Mouse (Mus musculus) hindbrain, embryonic 13.5 days (tissue): ENCODE data around the gene Zfand2a. TPM values are rescaled to one million over a fixed set of nuclear protein-coding genes. Genes with fewer than 3 reads are reported as not detected.

Experiments used
- ATAC-seq: fragments of 200-750 bp; cut with Nextera tagmentation; 2 replicates; pipeline ENCODE4 v1.8.0; 2017; ENCODE audit warnings: moderate TSS enrichment; ENCODE audit not compliant: low FRiP score
- H3K27ac ChIP-seq: fragments of 300-500 bp; sonication (generic); 2 replicates; pipeline ENCODE4 v1.5.1; 2015; ENCODE audit warnings: inconsistent platforms, mild to moderate bottlenecking, moderate library complexity
- H3K27me3 ChIP-seq: fragments of 300-500 bp; sonication (generic); 2 replicates; pipeline ENCODE4 v1.6.1; 2015; ENCODE audit warnings: mild to moderate bottlenecking, inconsistent platforms
- H3K36me3 ChIP-seq: fragments of 300-500 bp; sonication (generic); 2 replicates; pipeline ENCODE4 v1.6.1; 2015; ENCODE audit warnings: mild to moderate bottlenecking, inconsistent platforms
- H3K4me1 ChIP-seq: fragments of 300-500 bp; sonication (generic); replicated peaks from 2 replicates; pipeline ENCODE4 v1.6.1; 2015; ENCODE audit warnings: inconsistent platforms
- H3K4me2 ChIP-seq: fragments of 300-500 bp; sonication (generic); 2 replicates; pipeline ENCODE4 v1.6.1; 2015; ENCODE audit warnings: inconsistent platforms, mild to moderate bottlenecking, moderate library complexity
- H3K4me3 ChIP-seq: fragments of 300-500 bp; sonication (generic); 2 replicates; pipeline ENCODE4 v1.5.1; 2015; ENCODE audit warnings: mild to moderate bottlenecking, inconsistent platforms
- H3K9ac ChIP-seq: fragments of 300-500 bp; sonication (generic); 2 replicates; pipeline ENCODE4 v1.6.1; 2015; ENCODE audit warnings: mild to moderate bottlenecking, inconsistent platforms
- H3K9me3 ChIP-seq: fragments of 300-500 bp; sonication (generic); 2 replicates; pipeline ENCODE4 v1.6.1; 2016; ENCODE audit warnings: inconsistent platforms
- WGBS: fragments of 180-500 bp; shearing (Covaris S2); methylation state at CpG from one replicate; pipeline ENCODE4 v1.1.7; 2015; 5-methylcytosine and 5-hydroxymethylcytosine counted together
- polyA plus RNA-seq: library from polyadenylated mRNA; unstranded; fragments of >200 nt; fragmentation: Nextera tagmentation; extraction: Ambion mirVana; gene quantifications from 2 replicates; pipeline ENCODE4 v1.2.1, GENCODE M21; 2015

The Zfand2a gene
- polyA plus RNA-seq, 1 experiment from 2014 or later: 13.1 TPM

DNA sequence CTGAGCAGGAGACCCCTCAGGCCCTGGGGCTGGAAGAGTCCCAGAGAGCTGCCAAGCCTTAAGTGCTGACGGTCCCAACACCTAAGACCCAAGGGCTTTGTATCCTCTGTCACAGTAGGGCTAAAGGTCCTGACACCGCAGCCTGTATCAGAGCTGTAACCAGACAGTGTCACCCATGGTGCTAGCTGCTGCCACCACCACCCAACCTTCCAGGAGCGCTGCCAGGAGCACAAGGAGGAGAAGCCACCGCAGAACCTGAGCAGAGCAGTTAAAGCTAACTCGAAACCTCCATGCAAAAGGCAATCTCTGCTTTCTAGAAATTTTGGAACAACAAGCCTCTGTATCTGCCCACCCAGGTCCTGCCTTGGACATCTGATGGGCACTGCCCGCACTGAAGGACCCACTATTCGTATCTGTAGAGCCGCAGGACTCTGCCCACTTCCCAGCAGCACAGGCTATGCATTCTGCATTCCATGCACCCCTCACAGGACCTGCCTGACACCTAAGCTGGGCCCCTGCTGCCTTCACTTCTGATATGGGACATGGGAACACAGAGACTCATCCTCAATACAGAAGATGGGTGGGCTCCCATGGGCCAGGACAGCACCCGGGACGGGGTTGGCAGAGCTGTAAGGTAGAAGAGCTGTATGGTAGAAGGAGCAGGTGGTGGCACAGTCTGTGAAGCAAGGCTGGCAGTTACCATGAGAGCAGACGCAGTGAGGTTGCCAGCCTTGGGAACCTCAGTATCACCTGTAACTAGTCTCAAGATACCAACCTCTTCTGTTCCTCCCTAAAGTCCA lies 43.2 kb downstream of the Zfand2a start:
- no peak overlapping the region for H3K4me2 ChIP-seq
- H3K4me1 ChIP-seq: peaks cover 33% of the 10 kb centered on the region
- H3K4me3 ChIP-seq: no peak overlapping the region
- 0 out of 2 replicates have a peak overlapping the region, but pooled peaks have one; percentile 14 for H3K27ac ChIP-seq
- no peak for ATAC-seq
- no peaks in the 10 kb centered on the region for H3K9me3 ChIP-seq
- WGBS: 95% methylated on average over 11 of the region's 11 CpGs
- H3K9ac ChIP-seq: no peak overlapping the region
- H3K27me3 ChIP-seq: no peaks in the 10 kb centered on the region
- H3K36me3 ChIP-seq: no peaks in the 10 kb centered on the region

DNA sequence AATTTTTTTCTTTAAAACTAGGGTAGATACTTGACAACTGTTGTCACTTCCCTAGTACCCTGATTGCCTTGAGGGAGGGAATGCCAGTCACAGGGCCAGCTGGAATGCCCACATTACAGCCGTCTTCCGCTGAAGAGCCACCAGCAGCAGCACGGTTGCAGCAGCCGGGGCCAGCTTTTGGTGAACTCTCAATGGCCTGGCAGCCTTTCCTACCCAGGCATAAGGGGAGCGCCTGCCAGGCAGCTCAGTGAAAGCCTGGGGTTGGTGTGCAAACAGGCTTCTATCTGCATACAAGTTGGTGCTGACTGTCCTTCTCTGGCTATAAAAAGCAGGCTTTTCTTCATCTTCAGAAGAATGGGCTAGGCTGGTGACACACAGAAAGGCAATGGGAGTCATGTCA lies 43.9 kb downstream of the Zfand2a start:
- 69% methylated on average over 5 of the region's 5 CpGs for WGBS
- H3K27me3 ChIP-seq: no peaks in the 10 kb centered on the region
- H3K9me3 ChIP-seq: no peaks in the 10 kb centered on the region
- H3K27ac ChIP-seq: no peak overlapping the region
- H3K9ac ChIP-seq: no peak overlapping the region
- no peak overlapping the region for H3K4me2 ChIP-seq
- no peak overlapping the region for H3K4me3 ChIP-seq
- no peak for ATAC-seq
- H3K36me3 ChIP-seq: no peaks in the 10 kb centered on the region
- peaks cover 34% of the 10 kb centered on the region for H3K4me1 ChIP-seq

DNA sequence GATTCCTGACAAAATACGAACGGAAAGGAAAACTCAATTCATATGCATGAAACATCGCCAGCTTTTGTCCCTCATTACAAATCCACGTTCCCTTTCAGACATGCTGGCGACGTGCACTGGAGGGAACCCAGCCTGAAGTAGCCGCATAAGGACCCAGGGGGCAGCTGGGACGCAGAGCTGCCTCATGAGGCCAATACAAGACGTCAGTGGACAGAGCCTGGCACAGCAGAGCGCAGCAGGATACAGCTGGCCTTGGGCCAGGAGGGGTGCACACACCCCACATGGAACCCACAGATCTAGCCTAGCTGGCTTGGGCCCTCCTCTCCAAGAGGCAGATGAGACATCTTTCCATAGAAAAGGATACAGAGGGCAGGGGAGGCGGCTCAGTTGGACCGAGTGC lies 45.9 kb downstream of the Zfand2a start:
- ATAC-seq: no peak
- Histone ChIP-seq H3K27ac (no peak overlapping the region), H3K4me2 (no peak overlapping the region), H3K27me3 (no peaks in the 10 kb centered on the region), H3K4me3 (no peak overlapping the region), H3K9ac (no peak overlapping the region), H3K36me3 (no peaks in the 10 kb centered on the region), H3K9me3 (no peaks in the 10 kb centered on the region), H3K4me1 (peaks cover 50% of the 10 kb centered on the region)
- 51% methylated on average over 12 of the region's 12 CpGs for WGBS

DNA sequence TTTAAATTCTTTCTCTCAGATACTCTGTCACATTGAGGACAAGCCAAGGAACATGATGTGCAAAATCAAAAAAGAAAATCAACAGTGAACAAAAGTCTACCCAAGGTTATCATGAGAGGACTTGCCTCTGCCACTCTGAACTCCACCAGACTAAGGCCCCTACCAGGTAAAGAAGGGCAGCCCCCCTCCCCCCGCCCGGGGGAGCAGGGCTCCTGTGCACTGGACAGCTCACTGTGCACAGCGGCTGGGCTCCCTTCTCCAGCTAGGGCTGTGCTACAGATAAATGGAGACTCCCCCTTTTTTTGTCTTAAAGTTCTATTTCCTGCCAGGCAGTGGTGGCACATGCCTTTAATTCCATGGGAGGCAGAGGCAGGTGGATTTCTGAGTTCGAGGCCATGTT lies 46.6 kb downstream of the Zfand2a start:
- H3K4me1 ChIP-seq: peaks cover 51% of the 10 kb centered on the region
- H3K9me3 ChIP-seq: no peaks in the 10 kb centered on the region
- WGBS: 94% methylated on average over 4 of the region's 4 CpGs
- H3K36me3 ChIP-seq: no peaks in the 10 kb centered on the region
- ATAC-seq: no peak
- H3K27ac ChIP-seq: no peak overlapping the region
- no peaks in the 10 kb centered on the region for H3K27me3 ChIP-seq
- no peak overlapping the region for H3K4me2 ChIP-seq
- no peak overlapping the region for H3K4me3 ChIP-seq
- no peak overlapping the region for H3K9ac ChIP-seq

DNA sequence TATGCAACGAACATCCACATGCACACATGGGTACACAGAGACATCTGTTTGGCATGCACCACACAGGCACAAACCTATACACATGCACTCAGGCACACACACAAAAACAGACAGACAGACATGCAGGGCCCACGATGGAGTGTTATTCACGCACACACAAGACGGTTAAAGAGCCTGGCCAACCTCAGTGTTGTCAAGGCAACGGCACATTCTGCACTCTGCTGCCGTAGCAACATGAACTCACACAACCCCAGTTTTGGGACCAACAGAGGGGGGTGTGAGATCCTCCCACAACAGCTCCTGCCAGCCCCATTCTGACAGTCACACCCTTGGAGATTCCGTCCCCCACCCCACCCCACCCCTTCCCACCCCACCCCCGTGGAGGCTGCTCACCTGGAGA lies 49.4 kb downstream of the Zfand2a start:
- ATAC-seq: peak; percentile 71
- H3K27ac ChIP-seq: peak overlapping the region; percentile 25; the same call in 1 of the 2 replicates
- no peaks in the 10 kb centered on the region for H3K9me3 ChIP-seq
- H3K4me3 ChIP-seq: no peak overlapping the region
- no peaks in the 10 kb centered on the region for H3K27me3 ChIP-seq
- no peak overlapping the region for H3K9ac ChIP-seq
- H3K4me2 ChIP-seq: no peak overlapping the region
- 19% methylated on average over 8 of the region's 8 CpGs for WGBS
- no peaks in the 10 kb centered on the region for H3K36me3 ChIP-seq
- peaks cover 58% of the 10 kb centered on the region for H3K4me1 ChIP-seq

DNA sequence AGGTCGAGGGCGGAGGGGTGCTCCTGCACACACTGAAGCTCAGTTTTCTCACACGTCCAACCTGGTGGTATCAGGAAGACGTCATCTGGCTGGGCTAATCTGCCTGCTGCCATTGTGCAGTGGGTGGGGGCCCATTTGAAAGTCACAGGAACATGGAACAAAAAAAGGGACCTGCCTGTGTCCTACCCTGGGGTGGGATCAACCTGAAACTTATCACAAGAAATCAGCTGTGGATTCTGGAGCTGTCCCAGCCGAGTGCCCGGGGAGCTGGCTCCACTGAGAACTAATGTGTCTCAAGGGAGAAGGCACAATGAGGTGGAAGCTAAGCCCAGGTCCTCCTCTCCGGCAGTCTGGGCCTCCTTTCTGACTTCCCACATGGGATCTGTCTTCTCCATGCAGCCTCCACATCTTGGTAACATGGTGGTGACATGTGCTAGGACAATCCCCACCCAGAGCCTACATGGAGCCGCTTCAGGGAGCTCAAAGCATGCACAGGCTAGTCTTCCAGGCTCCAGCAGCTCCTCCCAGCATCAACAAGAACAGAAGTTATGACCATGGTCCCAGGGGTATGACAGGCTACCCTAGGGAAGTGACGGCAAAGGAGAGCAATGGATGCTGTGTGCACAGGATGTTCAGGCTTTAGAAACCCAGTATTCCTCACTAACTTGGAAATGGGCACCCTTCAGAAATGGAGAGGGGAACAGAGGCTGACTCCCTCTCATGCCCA lies 50.3 kb downstream of the Zfand2a start:
- Histone ChIP-seq H3K27me3 (no peaks in the 10 kb centered on the region), H3K36me3 (no peaks in the 10 kb centered on the region), H3K9me3 (no peaks in the 10 kb centered on the region), H3K9ac (no peak overlapping the region), H3K4me3 (no peak overlapping the region), H3K4me2 (no peak overlapping the region), H3K4me1 (peaks cover 67% of the 10 kb centered on the region), H3K27ac (no peak overlapping the region)
- ATAC-seq: no peak
- 81% methylated on average over 9 of the region's 9 CpGs for WGBS

DNA sequence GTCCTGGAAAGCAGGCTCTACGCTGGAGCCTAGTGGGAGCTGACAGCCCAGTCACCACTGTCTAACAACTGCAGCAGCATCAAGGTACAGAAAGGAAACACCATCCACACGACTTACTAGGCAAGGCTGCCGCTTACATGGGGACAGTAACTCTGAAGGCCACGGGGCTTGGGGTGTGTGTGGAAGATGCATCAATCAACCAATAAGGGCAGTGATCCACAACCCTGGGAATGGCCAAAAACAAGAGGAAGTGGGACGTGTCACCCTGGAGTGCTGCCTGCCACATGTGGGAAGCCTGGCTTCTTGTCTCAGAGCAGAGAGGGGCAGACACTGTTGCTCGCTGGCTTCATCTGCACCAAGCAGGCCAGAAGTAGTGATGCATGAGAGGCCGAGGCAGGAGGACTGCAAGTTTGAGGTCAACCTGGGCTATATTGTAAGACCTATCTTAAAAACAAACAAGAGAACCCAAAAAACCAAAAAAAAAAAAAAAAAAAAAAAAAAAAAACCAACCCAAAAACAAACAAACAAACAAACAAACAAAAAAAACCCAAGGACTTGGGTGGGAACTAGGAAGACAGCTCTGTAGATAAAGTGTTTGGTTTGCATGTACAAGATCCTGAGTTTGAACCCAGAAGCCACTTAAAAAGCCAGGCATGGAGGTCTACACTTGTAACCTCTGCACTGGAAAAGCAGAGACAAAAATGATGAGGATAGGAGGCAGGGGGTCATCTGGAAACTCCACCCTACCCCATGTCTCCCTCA lies 51.4 kb downstream of the Zfand2a start:
- H3K4me3 ChIP-seq: no peak overlapping the region
- H3K4me1 ChIP-seq: peaks cover 68% of the 10 kb centered on the region
- H3K27ac ChIP-seq: peak overlapping the region; percentile 36
- no peak overlapping the region for H3K9ac ChIP-seq
- no peak overlapping the region for H3K4me2 ChIP-seq
- no peaks in the 10 kb centered on the region for H3K9me3 ChIP-seq
- WGBS: 78% methylated on average over 7 of the region's 7 CpGs
- H3K27me3 ChIP-seq: no peaks in the 10 kb centered on the region
- ATAC-seq: no peak
- no peaks in the 10 kb centered on the region for H3K36me3 ChIP-seq

DNA sequence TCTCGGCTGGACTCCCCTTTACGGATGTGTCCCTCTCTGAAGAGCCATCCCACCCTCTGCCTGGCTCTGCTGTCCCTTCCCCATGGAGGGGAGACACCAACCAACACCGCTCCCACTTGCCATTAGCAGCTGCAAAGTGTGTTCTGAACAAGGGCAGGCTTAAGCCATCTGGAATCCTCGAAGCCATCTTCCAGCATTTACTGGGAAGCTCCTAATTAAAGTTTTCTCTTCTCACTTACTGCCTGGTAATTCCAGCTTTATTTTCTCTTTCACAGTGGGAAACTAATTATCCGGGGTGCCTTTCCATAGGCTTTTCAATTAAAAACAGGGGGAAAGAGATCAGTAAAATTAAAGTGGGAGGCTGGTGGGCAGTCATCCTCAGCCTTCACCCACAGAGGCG lies 52.0 kb downstream of the Zfand2a start:
- no peaks in the 10 kb centered on the region for H3K36me3 ChIP-seq
- H3K4me2 ChIP-seq: no peak overlapping the region
- peaks cover 69% of the 10 kb centered on the region for H3K4me1 ChIP-seq
- H3K27ac ChIP-seq: peak overlapping the region; percentile 44
- no peaks in the 10 kb centered on the region for H3K9me3 ChIP-seq
- no peak overlapping the region for H3K4me3 ChIP-seq
- H3K9ac ChIP-seq: peak overlapping the region; percentile 19; the same call in 1 of the 2 replicates
- ATAC-seq: no peak
- 55% methylated on average over 6 of the region's 6 CpGs for WGBS
- H3K27me3 ChIP-seq: no peaks in the 10 kb centered on the region

DNA sequence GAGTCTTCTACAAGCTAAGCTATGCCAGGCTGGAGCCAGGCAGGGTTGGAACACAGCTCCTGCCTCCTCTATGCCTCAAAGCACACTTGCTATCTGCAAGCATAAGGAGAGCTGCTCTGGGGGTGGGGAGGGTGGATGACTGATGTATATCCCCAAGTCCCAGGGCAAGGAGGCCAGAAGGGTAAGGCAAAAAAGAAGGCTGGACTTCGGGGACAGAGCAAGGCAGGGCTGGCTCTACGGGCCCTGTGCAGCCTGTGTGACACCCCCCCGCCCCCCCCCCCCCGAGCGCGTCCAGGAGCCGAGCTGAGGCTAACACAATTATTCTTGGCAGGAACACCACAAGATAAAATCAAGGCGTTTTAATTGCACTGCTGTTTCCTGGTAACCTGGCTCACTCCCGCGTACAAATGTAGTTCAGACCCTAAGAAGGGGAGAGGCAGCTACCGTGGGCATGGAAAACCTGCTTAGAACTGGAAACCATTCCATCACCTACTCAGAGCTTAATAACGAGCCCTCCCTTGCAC lies 54.5 kb downstream of the Zfand2a start:
- 0 out of 2 replicates have a peak overlapping the region, but pooled peaks have one; percentile 2 for H3K4me2 ChIP-seq
- 34% methylated on average over 12 of the region's 12 CpGs for WGBS
- peak overlapping the region; percentile 63 for H3K27ac ChIP-seq
- H3K27me3 ChIP-seq: no peaks in the 10 kb centered on the region
- H3K9me3 ChIP-seq: no peaks in the 10 kb centered on the region
- ATAC-seq: peak; percentile 19; the same call in 1 of the 2 replicates
- H3K9ac ChIP-seq: peak overlapping the region; percentile 56
- peaks cover 58% of the 10 kb centered on the region for H3K4me1 ChIP-seq
- H3K4me3 ChIP-seq: no peak overlapping the region
- no peaks in the 10 kb centered on the region for H3K36me3 ChIP-seq

DNA sequence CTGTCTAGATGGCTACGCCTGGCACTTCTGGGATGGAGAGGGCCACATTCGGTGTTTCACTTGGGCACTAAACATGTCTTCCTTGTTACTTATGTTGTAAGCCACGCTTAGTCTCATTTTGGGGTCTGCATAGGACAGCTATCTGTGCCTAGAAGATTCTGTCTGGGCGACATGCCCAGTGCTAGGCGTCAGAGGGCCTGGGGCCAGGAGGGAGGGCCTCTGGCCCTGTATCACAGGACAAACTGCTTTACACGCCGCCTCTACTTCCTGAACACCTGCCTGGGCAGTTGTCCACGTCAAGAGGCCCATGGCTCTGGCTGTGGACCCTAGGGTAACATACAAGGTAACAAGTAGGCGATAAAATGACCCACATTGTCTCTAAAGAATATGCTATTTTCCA lies 56.4 kb downstream of the Zfand2a start:
- H3K27me3 ChIP-seq: no peaks in the 10 kb centered on the region
- 82% methylated on average over 9 of the region's 9 CpGs for WGBS
- H3K4me2 ChIP-seq: no peak overlapping the region
- no peak for ATAC-seq
- H3K4me1 ChIP-seq: peaks cover 61% of the 10 kb centered on the region
- no peak overlapping the region for H3K9ac ChIP-seq
- no peaks in the 10 kb centered on the region for H3K36me3 ChIP-seq
- no peak overlapping the region for H3K4me3 ChIP-seq
- no peaks in the 10 kb centered on the region for H3K9me3 ChIP-seq
- H3K27ac ChIP-seq: no peak overlapping the region

DNA sequence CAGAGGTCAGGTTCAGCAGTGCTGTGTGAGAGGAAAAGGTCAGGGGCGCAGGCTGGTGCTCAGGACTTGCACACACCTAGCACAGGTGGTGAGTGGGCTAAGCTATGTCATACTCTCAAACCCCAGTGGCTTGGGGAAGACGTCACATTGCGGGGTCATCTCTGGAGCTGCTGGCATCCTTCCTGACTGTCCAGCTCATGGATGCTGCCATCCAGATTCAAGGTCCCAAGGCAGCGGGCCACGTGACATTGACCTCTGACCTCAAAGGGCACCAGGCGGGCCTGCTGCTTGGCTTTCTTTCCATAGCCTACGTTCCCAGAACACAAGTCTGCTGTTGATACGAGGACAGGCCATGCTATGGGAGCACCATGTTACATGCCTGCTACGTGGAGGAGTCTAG lies 57.3 kb downstream of the Zfand2a start:
- H3K27ac ChIP-seq: no peak overlapping the region
- H3K27me3 ChIP-seq: no peaks in the 10 kb centered on the region
- no peak for ATAC-seq
- H3K4me1 ChIP-seq: peaks cover 62% of the 10 kb centered on the region
- H3K4me3 ChIP-seq: no peak overlapping the region
- no peak overlapping the region for H3K4me2 ChIP-seq
- H3K9ac ChIP-seq: no peak overlapping the region
- WGBS: 93% methylated on average over 9 of the region's 9 CpGs
- H3K9me3 ChIP-seq: no peaks in the 10 kb centered on the region
- H3K36me3 ChIP-seq: no peaks in the 10 kb centered on the region

DNA sequence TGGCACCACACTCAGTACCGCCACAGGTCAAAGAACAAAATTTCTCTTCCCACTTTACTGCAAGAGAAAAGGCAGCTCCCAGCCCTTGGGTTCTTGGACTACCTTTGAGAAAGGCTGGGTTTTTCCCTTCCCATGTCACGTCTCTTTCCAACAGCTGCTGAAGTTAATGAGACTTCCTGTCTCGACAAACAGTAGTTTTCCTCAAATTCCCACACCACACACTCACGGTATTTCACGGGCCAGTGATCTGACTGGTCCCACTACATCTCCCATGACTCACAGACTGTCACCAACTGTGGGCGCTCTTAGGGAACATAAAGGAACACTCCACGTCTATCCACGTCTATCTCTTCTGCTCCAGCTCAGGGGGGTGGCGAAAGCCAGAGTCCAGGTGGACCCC lies 59.2 kb downstream of the Zfand2a start:
- Histone ChIP-seq H3K9me3 (no peaks in the 10 kb centered on the region), H3K27ac (no peak overlapping the region), H3K27me3 (no peaks in the 10 kb centered on the region), H3K36me3 (no peaks in the 10 kb centered on the region), H3K4me1 (peaks cover 50% of the 10 kb centered on the region), H3K4me3 (no peak overlapping the region), H3K4me2 (no peak overlapping the region), H3K9ac (no peak overlapping the region)
- WGBS: 85% methylated on average over 9 of the region's 9 CpGs
- no peak for ATAC-seq
